Mouse (Mus musculus) heart, postnatal 10 days (tissue): ENCODE measurements around the gene Runx2. TPM values are rescaled to one million over a fixed set of nuclear protein-coding genes. Genes with fewer than 3 reads are reported as not detected.
A peak's percentile ranks its signal among the peaks of the same experiment; 100 is the strongest.

Experiments
- DNase-seq, 2 experiments: peaks; one replicate each; pipeline ENCODE4 v3.0.0; 2021
- intact Hi-C: fragments of 180-260 bp; cut with DNase I; formaldehyde crosslinking; loops from one replicate; pipeline ENCODE4 v1.15.1; 2025
- total RNA-seq, 2 experiments: library from RNA; stranded (reverse); gene quantifications; 2 replicates each; pipeline ENCODE4 v1.2.3; 2021

Gene Runx2
- total RNA-seq, 2 experiments from 2014 or later: 0.24 to 0.32 TPM

DNA sequence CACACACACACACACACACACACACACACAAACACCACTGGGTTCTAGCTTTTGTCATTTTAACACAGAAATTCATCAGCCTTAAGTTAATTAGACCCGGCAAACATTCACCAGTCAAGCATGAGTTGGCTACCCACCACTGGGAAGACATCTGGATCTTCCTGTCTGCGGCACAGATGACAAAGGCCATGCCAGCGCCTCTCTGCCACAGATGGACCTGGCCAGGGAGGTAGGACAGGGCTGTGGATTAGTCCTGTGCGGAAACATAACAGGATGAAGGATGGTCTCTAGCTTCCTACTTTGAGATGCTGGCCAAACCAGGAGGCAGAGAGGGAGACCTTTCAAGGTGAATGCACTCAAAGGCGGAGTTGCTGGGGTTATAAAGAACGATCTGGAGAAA lies 325.3 kb downstream of the Runx2 start:
- DNase-seq: no peak
- intact Hi-C loops: no loop called here

GRCm38 (mm10) chr17:44487514-44488244 lies 326.9 kb downstream of the Runx2 start:
- intact Hi-C loops: no loop called here

GRCm38 (mm10) chr17:44485337-44485736 lies 329.3 kb downstream of the Runx2 start:
- intact Hi-C loops: no loop called here

More at GRCm38 (mm10) chr17:44487514-44488244, 326.9 kb downstream of the Runx2 start:
- DNase-seq: no peak

GRCm38 (mm10) chr17:44479918-44480317 lies 334.7 kb downstream of the Runx2 start:
- intact Hi-C loops: no loop called here
- no peak for DNase-seq

More at GRCm38 (mm10) chr17:44485337-44485736, 329.3 kb downstream of the Runx2 start:
- DNase-seq: no peak

DNA sequence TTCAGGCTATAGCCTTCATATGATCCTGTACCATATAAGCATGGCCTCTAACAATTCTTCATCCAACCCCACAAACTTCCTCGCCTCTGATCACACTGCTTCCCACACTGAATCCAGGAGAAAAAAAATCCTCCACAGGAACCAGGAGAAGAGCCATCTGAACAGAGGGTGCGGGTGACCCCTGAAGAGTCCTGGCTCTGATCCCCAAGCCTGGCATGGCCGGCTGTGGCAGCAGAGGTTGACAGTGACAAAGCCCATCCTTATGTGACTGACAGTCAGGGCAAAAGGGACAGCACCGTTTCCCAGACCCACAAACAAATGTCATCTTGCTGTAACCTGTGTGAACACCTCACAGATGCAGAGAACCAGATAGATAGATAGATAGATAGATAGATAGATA lies 335.1 kb downstream of the Runx2 start:
- DNase-seq: no peak
- intact Hi-C loops: no loop called here

DNA sequence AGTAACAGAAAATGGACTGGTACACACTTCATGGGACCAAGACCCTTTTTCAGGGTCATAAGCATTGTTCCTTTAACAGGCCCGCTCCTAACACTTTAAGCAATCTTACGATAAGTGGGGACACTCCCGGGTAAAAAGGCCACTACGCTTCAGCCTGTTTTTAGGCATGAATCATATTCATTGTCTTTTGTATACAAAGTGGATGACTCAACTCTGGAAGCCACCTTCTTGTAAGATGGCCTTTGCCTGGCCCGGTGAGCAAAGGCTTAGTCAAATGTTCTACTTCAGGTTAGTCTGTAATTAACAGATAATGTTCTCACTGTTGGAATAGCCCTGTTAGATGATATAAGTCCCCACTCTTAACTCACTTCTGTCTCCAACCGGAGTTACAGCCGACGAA lies 338.7 kb downstream of the Runx2 start:
- intact Hi-C loops: no loop called here

DNA sequence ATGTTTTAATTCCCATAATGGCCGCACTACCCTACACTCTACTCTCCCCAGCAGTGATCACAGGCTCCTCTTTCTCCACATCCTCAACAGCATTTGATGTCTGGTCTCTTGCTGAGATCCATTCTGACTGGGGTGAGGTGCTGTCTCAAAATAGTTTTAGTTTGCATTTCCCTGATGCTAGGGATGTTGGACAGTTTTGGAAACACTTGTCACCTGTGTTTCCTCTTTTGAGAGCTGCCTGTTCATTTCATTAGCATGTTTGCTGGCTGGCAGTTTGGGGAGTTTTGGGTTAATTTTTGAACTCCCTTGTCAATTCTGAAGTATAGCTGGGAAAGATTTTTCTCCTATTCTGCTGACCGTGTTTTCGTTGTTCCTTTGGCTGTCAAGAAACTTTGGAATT lies 340.3 kb downstream of the Runx2 start:
- DNase-seq: no peak
- intact Hi-C loops: no loop called here

More for the DNA sequence above, 338.7 kb downstream of the Runx2 start:
- DNase-seq: no peak

- intact Hi-C loops: no loop called here
- no peak for DNase-seq
These were observed 341.9 kb downstream of the Runx2 start for GRCm38 (mm10) chr17:44472695-44473094.

DNA sequence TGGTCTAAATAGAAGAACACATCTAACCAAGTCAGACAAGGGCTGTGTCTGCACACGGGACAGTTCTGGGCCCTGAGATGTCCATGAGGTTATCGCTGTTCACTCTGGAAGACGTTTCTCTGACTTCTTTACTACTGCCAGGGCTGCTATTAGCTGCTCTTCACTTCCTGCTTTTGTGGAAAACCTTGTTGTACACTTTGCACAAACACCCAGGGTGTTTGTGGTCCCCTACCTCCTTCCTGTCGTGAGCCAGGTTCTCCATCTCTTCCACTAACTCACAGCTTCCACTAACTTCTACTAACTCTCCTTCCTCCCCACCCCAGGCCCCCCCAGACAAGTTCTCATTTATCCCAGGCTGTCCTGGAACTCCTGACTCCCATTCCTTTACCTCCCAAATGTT lies 350.9 kb downstream of the Runx2 start:
- intact Hi-C loops: no loop called here
- no peak for DNase-seq

DNA sequence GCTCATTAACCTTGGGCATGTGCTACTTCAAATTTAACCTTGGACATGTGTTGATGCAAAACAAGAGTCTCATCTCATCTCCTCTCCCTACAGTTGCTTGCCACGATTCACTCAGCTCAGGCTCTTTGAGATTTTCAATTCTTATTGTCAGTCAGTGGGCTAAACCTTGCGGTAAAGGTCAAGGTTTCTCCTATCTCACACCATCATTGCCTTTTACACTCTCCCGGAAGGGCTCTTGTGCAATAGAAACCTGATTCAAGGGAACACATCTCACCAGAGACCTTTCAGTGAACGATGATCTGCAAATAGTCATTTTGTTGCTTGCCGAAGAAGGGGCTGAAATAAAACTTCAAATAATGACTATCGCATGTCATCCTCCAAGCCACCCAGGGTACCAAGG lies 354.4 kb downstream of the Runx2 start:
- no peak for DNase-seq
- intact Hi-C loops: no loop called here

DNA sequence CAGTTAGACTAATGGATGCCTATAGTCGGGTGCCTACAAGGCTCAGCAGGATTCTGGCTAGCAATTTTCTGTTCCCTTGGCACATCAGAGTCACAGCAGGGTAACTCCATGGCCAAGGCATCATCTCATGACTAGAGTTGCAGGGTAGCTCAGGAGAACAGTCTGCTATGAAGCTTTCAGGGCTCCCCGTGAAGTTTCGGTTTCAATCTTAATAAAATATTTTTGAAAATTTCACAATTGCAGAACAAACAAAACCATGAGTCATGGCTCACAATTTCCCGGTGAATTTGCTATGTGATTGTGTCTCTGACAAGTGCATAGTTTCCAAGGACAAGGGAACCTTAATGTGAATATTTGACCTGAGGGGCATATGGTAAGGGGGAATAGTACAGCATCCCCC lies 355.6 kb downstream of the Runx2 start:
- intact Hi-C loops: loop anchor here (5.0 to 10.0 kb wide), 2 partner anchors 486 to 588 kb away; no protein-coding TSS in a partner anchor
- no peak for DNase-seq

- DNase-seq: no peak
- intact Hi-C loops: loop anchor here (1.0 to 10.0 kb wide), 4 partner anchors 280 to 796 kb away; no protein-coding TSS in a partner anchor
These were observed 357.9 kb downstream of the Runx2 start for GRCm38 (mm10) chr17:44456696-44457095.

DNA sequence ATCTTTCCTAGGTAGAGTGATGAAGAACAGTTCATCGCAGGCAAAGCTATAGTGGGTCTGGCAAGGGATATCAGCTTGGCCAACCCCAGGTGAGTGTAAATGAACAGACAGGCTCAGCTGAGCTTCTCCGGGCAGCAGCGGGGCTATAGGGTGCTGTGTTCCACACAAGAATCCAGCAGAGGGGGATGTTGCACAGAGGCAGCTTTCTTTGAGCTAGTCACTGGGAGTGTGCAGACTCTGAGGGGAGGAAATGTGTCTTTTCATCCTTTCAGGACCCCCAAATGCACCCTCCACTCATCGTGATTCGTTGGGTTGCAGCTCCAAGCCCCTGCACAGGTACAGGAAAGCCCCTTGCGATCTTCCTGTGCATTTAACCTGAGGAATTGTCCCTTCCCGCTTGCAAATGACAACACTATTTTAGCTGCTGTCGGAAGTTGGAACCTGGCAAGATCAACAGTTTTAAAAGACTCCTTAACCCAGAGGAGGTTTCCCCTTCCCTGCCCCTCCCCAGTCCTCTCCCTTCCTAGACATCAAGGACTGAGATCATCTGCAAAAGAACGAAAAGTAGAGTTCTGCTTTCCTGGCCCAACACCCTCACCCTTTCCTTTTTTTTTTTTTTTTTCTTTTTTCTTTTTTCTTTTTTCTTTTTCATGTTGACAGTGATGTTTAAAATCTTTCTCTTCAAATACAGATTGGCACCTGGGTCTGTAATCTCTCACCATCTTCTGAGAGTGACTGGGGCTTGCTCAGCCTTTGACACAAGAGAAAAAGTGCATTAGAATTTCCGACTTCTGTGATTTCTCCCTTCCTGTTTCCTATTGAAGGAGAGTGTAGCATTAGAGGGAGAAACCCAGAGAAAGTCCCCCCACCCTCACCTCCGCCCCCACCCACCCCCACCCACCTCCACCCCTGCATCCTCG lies 358.7 kb downstream of the Runx2 start:
- DNase-seq: peak; percentile 74 to 80
- intact Hi-C loops: loop anchor here (1.0 to 10.0 kb wide), 5 partner anchors 280 to 919 kb away; no protein-coding TSS in a partner anchor

DNA sequence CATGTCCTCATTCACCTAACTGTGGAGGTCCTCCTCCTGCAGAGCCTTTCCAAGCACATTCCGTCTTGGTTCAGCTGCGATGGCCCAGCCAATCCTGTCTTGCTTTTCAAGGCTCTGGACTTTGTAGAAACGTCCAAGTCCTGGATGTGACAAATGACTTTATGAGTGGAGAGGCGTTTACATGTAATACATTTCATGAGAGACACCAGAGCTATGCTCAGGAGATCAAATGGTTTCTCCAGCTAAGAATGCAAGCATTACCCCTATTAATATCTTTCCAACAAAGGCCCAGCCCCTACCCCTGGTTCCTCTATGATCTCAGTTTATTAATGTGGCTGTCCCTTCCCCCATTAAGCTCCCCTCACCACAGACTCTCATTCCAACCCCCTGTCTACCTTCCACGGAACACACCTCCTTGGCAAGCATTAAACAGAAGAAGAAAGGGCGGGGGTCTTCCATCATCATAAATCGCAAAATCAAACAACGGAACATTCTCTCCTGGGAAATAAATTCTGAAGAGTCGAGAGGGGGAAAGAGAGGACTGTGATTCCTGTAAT lies 364.6 kb downstream of the Runx2 start:
- DNase-seq: no peak
- intact Hi-C loops: loop anchor here (10.0 kb wide), 1 partner anchor 495 kb away; no protein-coding TSS in a partner anchor

Other genes with a start within 250 kb of the Runx2 start
- 10 to 100 TPM; 15.2 to 15.4 TPM for gene Supt3, start 37.6 kb downstream of the Runx2 start, total RNA-seq